Mouse (Mus musculus): ENCODE results near the gene Gpr83.

Gpr83 gene

DNA sequence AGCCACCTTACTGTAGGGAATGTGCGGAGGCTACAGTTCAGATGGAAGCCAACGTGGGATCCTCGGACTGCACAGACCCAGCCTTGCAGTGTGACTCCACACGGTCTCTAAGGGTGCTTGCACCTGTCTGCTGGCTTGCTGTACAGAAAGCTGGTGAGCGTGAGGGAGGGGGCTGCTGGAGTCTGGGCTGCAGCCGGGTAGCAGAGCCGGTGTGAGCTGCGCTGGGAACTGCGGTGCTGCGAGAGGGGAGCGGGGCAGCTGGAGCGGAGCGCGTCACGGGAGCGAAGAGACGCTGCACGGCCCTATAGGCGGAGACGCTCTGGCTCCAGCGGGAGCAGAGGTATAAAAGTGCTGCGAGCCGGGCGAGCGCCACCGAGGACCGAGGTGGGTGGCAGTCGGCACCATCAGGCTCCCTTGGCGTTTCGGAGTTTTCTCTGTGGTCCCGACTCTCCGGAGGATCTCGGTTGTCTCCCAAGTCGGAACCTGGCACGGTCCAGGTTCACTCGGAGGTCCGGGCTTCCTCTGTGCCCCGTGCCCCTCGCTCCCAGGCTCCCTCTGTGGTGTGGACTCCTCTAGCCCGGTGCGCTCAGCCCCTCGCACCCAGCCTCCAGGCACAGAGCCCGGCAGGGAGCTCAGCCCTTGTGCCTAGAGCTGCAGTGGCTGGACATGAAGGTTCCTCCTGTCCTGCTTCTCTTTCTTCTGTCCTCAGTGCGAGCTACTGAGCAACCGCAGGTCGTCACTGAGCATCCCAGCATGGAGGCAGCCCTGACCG lies at the start of gene Gpr83:
Gene Gpr83 (plus strand): TSS at position 343 of the 772 bp plus-strand sequence.
- DNase-seq (ENCODE audit: low spot score) = peak; percentile 73

DNA sequence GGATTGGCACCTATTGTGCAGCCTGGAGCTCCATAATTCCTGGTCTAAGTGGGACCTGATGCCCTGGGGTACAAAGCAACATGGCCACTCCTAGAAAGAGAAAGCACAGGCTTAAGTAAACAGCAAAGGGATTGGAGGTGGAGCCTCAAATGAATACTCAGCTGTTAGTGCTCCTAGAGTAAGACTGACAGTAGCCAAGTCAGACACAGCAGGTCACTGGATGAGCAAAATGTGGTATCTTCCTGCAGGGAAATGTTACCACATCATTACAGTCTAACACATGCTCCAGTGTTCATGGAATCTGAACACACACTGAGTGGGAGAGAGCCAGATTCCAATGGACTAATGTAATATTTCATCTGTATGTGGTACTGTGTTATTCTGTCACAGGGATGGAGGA lies 38.6 kb upstream of the Gpr83 start:
- DNase-seq (ENCODE audit: low spot score) = no peak

- DNase-seq (ENCODE audit: low spot score) = no peak
Measured at GRCm38 (mm10) chr9:14824840-14825239, 35.2 kb upstream of the Gpr83 start.

DNA sequence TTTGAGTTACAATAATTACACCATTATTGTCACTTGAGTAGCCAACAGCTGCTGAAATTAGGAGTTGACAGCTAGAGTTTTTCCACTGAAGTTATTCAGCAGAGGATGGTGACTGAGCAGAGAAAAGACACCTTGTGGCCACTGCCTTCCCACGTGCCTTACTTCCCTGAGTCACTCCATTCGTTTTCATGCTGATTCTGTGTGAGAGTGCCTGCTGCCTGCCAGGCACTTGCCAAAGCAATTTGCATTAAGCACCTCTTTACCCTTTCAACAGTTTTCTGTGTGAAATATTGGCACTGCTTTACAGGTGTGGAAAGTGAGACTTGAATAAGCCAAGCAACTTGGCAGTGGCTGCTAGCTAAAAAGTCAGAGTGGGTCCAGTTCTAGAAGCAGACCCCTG lies 32.1 kb upstream of the Gpr83 start:
- DNase-seq (ENCODE audit: low spot score) = no peak

- no peak for DNase-seq (ENCODE audit: low spot score)
Measured at GRCm38 (mm10) chr9:14832046-14832445, 28.0 kb upstream of the Gpr83 start.

DNA sequence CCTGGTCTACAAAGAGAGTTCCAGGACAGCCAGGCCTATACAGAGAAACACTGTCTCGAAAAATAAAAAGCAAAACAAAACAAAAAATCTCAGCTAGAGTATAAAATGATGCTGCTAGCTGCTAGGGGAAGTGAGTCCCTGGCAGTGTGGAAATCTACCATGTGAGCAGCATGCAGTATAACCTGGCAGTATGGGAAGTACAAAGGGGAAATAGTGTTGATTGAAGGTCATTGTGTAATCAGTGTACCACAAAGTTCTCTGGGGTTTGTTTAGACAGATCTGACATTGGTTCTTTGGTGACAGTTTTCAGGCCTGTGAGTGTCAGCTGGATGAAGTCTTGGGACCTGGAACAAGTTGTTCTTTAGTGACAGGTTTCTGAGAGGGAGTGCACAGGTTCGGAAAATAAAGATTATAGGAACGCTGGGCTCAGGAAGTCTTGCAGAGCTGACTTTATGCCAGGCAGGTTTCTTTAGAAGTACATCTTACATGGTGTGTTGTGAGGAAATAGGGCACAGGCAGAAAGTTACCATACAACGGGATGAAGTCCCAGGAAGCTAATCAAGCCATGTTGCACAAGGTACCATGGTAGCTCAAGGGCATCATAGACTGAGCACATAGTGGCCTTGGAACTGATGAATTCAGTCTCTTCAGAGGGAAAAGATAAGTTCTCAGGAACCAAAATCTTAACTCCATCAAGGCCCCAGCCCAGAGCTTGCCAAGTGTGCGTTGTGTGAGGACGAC lies 24.5 kb upstream of the Gpr83 start:
- no peak for DNase-seq (ENCODE audit: low spot score)

- peak; percentile 33 for DNase-seq (ENCODE audit: low spot score)
Measured at GRCm38 (mm10) chr9:14839527-14839926, 20.5 kb upstream of the Gpr83 start.

DNA sequence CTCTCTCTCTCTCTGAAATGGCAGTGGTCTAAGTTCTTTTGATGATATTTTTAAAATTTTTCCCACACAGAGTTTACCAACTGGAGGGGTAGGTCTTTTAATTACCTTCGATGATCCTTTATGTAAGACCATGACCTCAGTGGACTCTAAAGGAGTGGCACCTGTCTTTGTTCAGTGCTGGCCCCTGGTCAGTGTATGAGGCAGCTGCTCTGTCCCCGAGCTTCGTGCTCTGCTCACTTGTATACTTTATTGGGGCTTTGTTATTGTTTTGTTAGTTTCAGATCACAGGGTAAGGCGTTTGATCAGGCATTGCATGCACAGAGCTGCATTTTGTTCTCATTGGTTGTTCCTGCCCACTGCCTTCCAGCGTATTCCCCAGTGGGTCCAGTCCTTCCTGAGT lies 20.0 kb upstream of the Gpr83 start:
- no peak for DNase-seq (ENCODE audit: low spot score)

- no peak for DNase-seq (ENCODE audit: low spot score)
Measured at GRCm38 (mm10) chr9:14841878-14842761, 17.9 kb upstream of the Gpr83 start.

DNA sequence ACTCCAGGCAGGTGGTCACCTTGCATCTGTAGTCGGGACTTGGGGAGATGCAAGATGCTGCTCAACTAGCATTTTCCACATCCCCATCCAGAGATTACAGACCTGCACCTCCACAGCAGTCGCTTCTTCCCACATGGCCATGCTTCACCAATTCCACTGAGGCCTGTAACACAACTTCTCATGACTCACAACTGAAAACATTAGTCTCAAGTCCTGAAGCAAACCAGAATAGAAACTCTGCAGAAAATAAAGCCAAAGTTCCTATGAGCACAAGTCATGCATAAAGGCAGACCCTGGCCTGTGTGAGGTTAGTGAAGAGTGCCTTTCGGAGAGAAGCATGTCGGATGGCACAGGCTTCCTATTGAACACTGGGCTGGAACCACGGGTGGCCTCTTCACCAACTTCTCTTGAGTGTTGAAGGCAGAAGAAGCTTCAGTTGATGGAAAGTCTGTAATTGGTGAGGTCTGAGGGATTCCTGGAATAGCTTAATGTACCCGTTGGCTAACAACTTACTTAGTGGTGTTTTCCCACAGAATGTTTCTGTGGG lies 16.6 kb upstream of the Gpr83 start:
- DNase-seq (ENCODE audit: low spot score) = no peak

DNA sequence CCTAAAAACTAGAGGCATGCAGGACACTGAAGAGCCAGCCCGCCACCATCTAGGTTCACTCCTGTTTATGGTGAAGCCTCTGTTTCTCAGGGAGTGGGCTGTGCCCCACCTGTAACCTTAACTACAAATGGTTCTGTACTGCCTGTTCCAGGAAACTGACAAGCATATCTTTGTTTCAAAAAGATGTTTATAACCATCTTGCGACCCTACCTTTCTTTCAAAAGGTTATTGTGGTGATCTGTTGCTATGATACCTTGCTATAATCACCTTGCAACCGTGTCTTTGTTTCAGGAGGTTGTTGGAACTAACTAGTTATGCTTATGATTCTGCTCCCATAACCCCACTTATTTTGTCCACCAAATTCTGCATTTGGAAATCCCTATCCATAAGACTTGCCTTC lies 16.1 kb upstream of the Gpr83 start:
- DNase-seq (ENCODE audit: low spot score) = no peak

- peak; percentile 13 for DNase-seq (ENCODE audit: low spot score)
Measured at GRCm38 (mm10) chr9:14846428-14846827, 13.6 kb upstream of the Gpr83 start.

- DNase-seq (ENCODE audit: low spot score) = no peak
Measured at GRCm38 (mm10) chr9:14848267-14848935, 11.6 kb upstream of the Gpr83 start.

- DNase-seq (ENCODE audit: low spot score) = no peak
Measured at GRCm38 (mm10) chr9:14854585-14854984, 5.4 kb upstream of the Gpr83 start.

DNA sequence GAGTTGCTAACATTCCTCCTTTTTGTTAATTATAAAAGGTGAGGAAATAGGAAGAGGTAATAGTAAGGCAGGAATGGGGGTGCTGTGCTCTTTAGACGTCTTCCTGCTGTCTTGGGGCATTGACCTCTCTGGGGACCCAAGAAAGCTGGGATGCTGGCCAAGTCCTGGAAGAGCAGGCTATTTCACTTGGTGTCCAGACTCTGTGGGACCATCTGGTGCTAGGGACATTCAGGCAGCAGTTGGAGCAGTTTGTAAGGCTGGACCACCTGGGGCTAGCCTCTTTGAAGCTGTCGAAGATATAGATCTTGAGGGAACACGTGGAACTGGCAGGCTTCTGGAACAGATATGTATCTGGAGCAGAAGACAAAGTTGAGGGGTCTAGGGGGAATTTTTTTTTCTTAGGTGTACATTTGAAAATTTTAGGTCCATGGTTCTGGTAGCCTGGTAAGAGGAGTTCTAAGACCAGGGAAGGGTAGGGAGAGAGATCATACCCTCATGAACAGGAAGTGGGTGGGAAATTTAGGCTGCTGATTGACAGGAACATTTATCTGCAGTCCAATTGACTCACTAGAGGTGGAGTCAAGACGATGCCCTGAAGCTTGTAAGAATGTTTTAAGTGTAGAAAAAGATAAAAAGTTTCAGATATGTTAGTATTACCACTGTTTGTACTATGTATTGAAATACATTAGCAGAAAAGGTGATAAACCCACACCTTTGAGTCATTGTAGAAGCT lies 2.9 kb upstream of the Gpr83 start:
- no peak for DNase-seq (ENCODE audit: low spot score)

GRCm38 (mm10) chr9:14858170-14858706 lies 1.8 kb upstream of the Gpr83 start:
- DNase-seq (ENCODE audit: low spot score) = no peak

- DNase-seq (ENCODE audit: low spot score) = no peak
Measured at GRCm38 (mm10) chr9:14858782-14859181, 1.2 kb upstream of the Gpr83 start.

GRCm38 (mm10) chr9:14863126-14863525 lies 3.1 kb downstream of the Gpr83 start:
- no peak for DNase-seq (ENCODE audit: low spot score)

- no peak for DNase-seq (ENCODE audit: low spot score)
Measured at GRCm38 (mm10) chr9:14864726-14865125, 4.7 kb downstream of the Gpr83 start.

- peak; percentile 64 for DNase-seq (ENCODE audit: low spot score)
Measured at GRCm38 (mm10) chr9:14866957-14867356, 6.9 kb downstream of the Gpr83 start.

GRCm38 (mm10) chr9:14868326-14868725 lies 8.3 kb downstream of the Gpr83 start:
- DNase-seq (ENCODE audit: low spot score) = no peak
